Mouse (Mus musculus): ENCODE data around the gene Terf2ip.

- TF ChIP-seq CHD2 (IDR thresholded peaks at IDR 0.05; ENCODE audit: low read depth, low read length) (no peak), HCFC1 (IDR thresholded peaks at IDR 0.05; ENCODE audit: borderline replicate concordance, insufficient read depth, low read length) (no peak), MAFK (IDR thresholded peaks at IDR 0.05; ENCODE audit: insufficient read depth, low read depth, low read length) (no peak)
These were observed 35.5 kb upstream of the Terf2ip start for GRCm38 (mm10) chr8:111975706-111976105.

Measured in ES-E14 (cell line).